Mouse (Mus musculus): ENCODE data around the gene Tssk4.

The Tssk4 gene

GRCm38 (mm10) chr14:55643060-55643907 is 6.7 kb upstream of the Tssk4 start, which contains the start of gene Tm9sf1:
TSS of gene Tm9sf1 (minus strand) at chr14:55643806.
- DNase-seq: peak; percentile 81 to 93

DNA sequence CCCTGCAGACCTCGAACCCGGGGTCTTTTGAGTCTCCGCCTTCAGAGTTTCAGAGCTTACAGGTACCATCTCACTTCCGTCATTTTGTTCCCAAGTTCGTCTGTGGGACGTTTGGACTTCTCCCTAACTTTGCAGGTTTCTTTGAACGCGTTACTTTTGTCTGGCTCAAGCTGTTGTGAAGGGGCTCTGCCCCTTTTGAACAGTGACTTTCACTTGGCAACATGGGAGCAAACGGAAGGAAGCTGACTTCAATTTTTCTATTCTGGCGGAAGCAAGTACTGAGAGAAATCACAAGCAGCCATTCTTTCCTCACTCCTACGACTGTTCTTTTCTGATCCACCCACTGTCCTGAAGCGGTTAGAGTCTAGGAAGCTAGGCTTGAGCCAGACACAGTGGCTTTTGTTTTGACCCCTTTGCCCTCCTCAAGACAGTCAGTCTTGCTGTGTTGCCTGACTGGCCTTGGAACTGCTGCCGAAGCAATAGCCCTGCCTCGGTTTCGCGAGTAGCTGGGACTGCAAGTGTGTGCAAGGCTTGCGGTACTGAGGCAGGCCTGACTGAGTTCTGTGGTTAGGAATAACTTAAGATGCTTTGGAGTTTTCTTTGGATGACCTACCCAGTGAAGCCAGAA is 5.6 kb upstream of the Tssk4 start:
- DNase-seq: peak; percentile 13 to 37

DNA sequence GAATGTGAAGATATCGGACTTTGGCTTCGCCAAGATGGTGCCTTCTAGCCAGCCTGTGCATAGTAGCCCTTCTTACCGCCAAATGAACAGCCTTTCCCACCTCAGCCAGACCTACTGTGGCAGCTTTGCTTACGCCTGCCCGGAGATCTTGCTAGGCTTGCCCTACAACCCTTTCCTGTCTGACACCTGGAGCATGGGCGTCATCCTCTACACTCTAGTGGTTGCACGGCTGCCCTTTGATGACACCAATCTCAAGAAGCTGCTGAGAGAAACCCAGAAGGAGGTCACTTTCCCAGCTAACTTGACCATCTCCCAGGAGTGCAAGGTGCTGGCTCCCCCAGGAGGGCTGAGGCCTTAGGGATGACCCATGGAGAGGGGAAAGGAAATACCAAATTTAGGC is 1.5 kb downstream of the Tssk4 start:
- no peak for DNase-seq

- no peak for DNase-seq
Observed at GRCm38 (mm10) chr14:55656935-55657334, 7.0 kb downstream of the Tssk4 start.

- peak; percentile 46 to 88 for DNase-seq
Observed at GRCm38 (mm10) chr14:55658011-55658410, 8.0 kb downstream of the Tssk4 start.

DNA sequence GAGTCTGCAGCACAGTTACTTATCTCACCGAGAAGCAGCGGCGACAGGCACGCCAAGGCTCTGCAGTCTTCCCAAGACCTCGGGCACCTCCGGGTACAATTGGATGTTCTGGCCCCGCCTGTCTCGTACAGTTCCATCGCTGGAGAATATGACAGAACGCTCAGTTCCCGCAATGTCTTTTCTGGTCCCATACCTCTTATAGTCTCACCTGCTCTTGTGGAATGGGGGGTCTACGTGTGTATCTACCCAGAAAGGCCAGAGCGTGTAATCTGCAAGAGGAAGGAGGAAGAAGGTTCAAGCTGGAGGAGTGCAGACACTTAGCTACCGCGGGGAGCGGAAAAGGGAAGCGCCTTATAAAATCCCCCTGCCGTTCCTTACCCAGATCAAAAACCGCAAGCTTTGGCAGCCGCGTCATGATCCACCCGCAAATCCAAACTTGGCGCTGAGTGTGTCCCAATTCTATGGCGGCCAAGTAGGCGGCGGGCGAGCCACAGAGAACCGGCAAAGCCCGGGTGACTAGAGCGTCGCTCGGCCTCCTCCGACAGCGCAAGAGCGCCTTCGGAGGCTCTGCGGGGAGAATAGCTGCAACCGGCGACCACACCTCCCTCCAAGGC is 10.1 kb downstream of the Tssk4 start, which contains the start of gene Mdp1:
Gene Mdp1 (minus strand): TSS at position 549 of the 614 bp plus-strand sequence.
- DNase-seq: peak; percentile 79 to 90

- no peak for DNase-seq
Observed at GRCm38 (mm10) chr14:55660636-55661035, 10.7 kb downstream of the Tssk4 start.

DNA sequence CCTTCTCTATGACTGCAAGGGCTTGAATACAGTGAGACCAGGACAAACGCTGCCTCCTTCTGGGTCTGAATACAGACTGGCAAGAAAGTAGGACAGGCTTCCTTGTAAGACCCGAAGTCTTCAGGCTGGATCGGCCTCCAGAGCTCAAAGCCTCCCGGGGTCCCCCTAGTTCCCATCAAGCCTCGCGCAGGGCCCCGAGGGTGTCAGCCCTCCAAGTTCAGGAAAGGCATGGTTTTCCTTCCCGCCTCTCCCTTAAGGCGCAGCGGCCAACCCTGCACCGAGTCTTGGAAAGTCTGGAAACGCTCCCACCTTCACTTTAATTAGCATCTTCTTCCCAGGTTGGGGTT is 21.5 kb downstream of the Tssk4 start:
- no peak for DNase-seq

GRCm38 (mm10) chr14:55671833-55672740 is 22.1 kb downstream of the Tssk4 start, which contains the start of the genes Gmpr2 and Nedd8:
TSS of gene Gmpr2 (plus strand) at chr14:55671941.
TSS of gene Nedd8 (minus strand) at chr14:55672124.
- DNase-seq: peak; percentile 91 to 96

- no peak for DNase-seq
Observed at GRCm38 (mm10) chr14:55672741-55673060, 22.7 kb downstream of the Tssk4 start.

- DNase-seq: no peak
Observed at GRCm38 (mm10) chr14:55677615-55678014, 27.6 kb downstream of the Tssk4 start.

DNA sequence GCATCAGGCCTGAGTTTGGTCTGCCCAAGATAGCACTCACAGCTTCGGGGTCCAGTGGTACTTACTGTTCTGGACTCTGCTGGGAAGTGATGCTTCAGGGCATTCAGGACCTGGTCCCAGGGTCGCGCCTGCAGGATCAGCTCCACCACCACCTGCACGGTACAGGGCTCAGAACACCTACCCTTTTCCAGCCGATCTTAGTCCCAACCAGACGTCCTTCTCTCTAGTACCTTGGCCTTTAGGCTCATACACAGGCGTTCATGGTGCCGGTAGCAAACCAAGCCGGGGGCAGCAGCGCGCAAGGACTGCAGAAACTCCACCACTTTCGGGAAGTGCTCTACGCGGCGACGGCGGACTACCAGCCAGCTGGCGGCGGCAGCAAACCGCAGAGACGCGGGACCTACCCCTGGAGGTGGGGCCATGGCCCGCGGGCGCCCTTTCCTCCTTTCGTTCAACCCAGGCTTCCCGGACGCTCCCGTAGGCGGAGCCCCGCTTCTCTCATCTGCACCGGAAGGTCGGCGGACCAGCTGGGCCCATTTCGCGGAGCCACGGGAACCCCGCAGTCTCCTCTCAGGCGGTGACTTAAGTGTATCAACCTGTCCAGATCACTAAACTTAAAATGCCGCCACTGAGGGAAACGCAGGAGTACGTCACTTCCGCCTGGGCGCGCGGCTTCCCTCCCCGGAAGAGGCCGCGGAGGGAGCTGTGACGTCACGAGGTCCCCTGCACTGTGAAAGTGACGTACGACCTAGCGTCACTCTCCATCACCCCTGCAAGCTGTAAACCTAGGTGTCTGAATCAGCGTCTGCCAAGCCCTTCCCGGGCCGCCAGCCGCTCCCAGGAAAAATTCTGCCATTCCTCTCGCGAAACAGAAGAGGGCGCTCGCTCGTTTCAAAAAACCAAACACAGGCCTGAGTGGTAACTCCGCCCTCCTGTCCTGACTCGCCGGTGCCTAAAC is 31.5 kb downstream of the Tssk4 start, which contains the start of gene Tinf2:
Gene Tinf2 (minus strand): TSS at position 661 of the 958 bp plus-strand sequence.
- DNase-seq: peak; percentile 96

DNA sequence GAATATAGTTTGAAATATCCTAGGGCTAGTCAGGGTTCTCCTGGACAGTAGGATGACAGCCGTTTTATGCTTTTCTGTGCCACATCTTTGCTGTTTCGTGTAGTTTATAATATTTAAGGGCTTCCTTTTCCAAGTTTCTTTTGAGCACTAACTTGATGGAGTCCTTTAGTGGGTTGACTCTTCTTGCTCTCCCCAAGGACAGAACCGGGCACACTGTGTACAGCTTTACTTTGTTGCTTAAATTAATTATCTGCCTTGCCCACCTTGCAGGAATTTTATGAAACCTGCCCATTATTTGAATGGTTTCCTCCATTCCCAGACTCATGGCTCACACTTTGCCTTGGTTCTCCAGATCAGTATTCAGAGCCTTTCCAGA is 32.1 kb downstream of the Tssk4 start:
- no peak for DNase-seq

DNA sequence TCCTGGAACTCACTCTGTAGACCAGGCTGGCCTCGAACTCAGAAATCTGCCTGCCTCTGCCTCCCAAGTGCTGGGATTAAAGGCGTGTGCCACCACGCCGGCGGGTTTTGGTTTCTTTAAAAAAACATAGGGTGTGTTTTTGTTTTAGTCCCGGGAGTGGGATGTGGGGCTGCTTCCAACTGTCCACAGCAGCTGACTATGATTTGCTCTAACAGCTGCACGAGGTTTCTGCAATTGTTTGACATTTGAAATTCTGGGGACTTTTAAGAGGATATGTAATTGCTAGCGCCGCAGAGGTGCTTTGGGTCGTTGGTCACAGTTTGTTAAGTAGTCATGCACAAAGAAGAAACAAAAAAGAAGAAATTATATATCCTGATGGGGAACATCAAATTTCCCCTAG is 39.4 kb downstream of the Tssk4 start:
- DNase-seq: no peak

DNA sequence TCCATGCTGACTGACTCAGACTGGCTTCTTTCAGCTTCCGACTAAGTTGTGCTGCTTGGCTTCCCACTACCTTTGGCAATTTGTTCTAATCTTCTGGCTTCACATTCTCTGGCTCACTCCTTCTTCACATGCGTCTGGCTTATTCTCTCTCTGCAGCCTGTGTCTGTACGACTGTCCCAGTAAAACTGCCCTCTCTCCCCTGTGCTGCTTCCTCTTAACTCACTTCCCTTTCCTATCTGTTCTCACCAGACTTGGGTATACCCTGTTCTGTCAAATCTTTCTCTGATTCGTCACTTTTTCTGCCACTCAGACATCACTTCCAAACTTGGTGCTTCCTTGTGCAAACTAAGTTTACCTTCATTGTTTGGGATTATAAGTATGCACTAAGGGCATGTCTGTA is 47.2 kb downstream of the Tssk4 start:
- no peak for DNase-seq

- DNase-seq: peak in 1 of 2 experiments; percentile 45
Observed at GRCm38 (mm10) chr14:55701131-55701530, 51.1 kb downstream of the Tssk4 start.
